ENCODE assay signal across 25 mouse cellular contexts in genomic region chr12:54303746-54304145, GRCm38 (mm10).
A peak's percentile ranks its signal among the peaks of the same experiment; 100 is the strongest.
DNase-seq lines count a peak whose midpoint lies in the region; ATAC-seq and TF ChIP-seq lines count a peak whose summit lies in the region.
"Had no signal": no experiment of that assay in that cellular context is flagged by ENCODE, and none has a peak within 500 bp of the region (broad histone marks: within the 10 kb centered on the region; RNA-seq: fewer than 3 reads in every experiment).

No protein-coding gene starts in this region.

- H3K36me3 ChIP-seq in heart, embryonic 10.5 days: no peaks in the 10 kb centered on the region
- no peaks in the 10 kb centered on the region for H3K36me3 ChIP-seq in midbrain, embryonic 10.5 days
- no peaks in the 10 kb centered on the region for H3K36me3 ChIP-seq in midbrain, embryonic 14.5 days (ENCODE audit: control insufficient read depth, insufficient read depth, low read length)
- no peaks in the 10 kb centered on the region for H3K36me3 ChIP-seq in CH12.LX (replicated peaks in 1 of 2; ENCODE audit: control insufficient read depth in 1 of 2, insufficient read depth in 1 of 2, low read length in 1 of 2)
- H3K36me3 ChIP-seq: forebrain, embryonic 15.5 days; heart, embryonic 12.5 days; heart, embryonic 15.5 days had no signal

- H3K27ac ChIP-seq in heart, embryonic 10.5 days: no peak overlapping the region
- no peak overlapping the region for H3K27ac ChIP-seq in midbrain, embryonic 10.5 days (replicated peaks)
- no peak overlapping the region for H3K27ac ChIP-seq in midbrain, embryonic 14.5 days (replicated peaks; ENCODE audit: low read depth, low read length)
- H3K27ac ChIP-seq in CH12.LX (ENCODE audit: insufficient read depth, low read depth): no peak overlapping the region
- H3K27ac ChIP-seq: forebrain, embryonic 15.5 days; heart, adult 2 months; heart, embryonic 15.5 days; hindbrain, embryonic 14.5 days; hindbrain, postnatal 0 days had no signal

- no peaks in the 10 kb centered on the region for H3K79me2 ChIP-seq in CH12.LX (replicated peaks; ENCODE audit: control insufficient read depth, extremely low read depth, insufficient read depth, poor library complexity, severe bottlenecking)

- no peak for TF ChIP-seq POLR2A in CH12.LX (IDR thresholded peaks at IDR 0.05; ENCODE audit: low read depth, low read length)

- TF ChIP-seq EP300 in CH12.LX (IDR thresholded peaks at IDR 0.05; ENCODE audit: low read length): no peak

- in situ Hi-C loops in CH12.LX (cut with MboI; ENCODE audit: low pct_ligation_motif_present, low pct_unique_long_range_greater_than_20kb, low sequenced_read_pairs): loop anchor here (10.0 to 25.0 kb wide), 3 partner anchors 91 to 184 kb away; partner anchors contain the start of gene Egln3

- no peak overlapping the region for H3K9ac ChIP-seq in midbrain, embryonic 14.5 days (replicated peaks; ENCODE audit: low read length)
- H3K9ac ChIP-seq in CH12.LX (ENCODE audit: insufficient read depth, low read depth): no peak overlapping the region
- H3K9ac ChIP-seq: forebrain, embryonic 15.5 days; heart, embryonic 12.5 days; heart, embryonic 15.5 days; hindbrain, embryonic 14.5 days had no signal

- H3K4me1 ChIP-seq in heart, embryonic 10.5 days: no peaks in the 10 kb centered on the region
- no peaks in the 10 kb centered on the region for H3K4me1 ChIP-seq in midbrain, embryonic 10.5 days
- H3K4me1 ChIP-seq in midbrain, embryonic 14.5 days (ENCODE audit: control insufficient read depth, insufficient read depth, low read length): no peaks in the 10 kb centered on the region
- peaks cover 12 to 44% of the 10 kb centered on the region in 2 experiments for H3K4me1 ChIP-seq in CH12.LX (ENCODE audit: control insufficient read depth in 1 of 2, insufficient read depth in 2 of 2)
- H3K4me1 ChIP-seq: forebrain, embryonic 15.5 days; heart, embryonic 12.5 days; heart, embryonic 15.5 days had no signal

- WGBS in heart, embryonic 10.5 days: 76% methylated on average over 8 of the region's 8 CpGs
- WGBS in midbrain, embryonic 10.5 days: 90% methylated on average over 8 of the region's 8 CpGs
- WGBS in midbrain, embryonic 14.5 days: 86% methylated on average over 8 of the region's 8 CpGs

- H3K27me3 ChIP-seq in heart, embryonic 10.5 days (ENCODE audit: insufficient read depth, poor library complexity, severe bottlenecking): no peaks in the 10 kb centered on the region
- 0 out of 2 replicates have a peak, but pooled peaks cover under 1% of the 10 kb centered on the region for H3K27me3 ChIP-seq in midbrain, embryonic 10.5 days (ENCODE audit: low read depth, poor library complexity, severe bottlenecking)
- H3K27me3 ChIP-seq in midbrain, embryonic 14.5 days (ENCODE audit: control insufficient read depth, insufficient read depth, low read length): no peaks in the 10 kb centered on the region
- no peaks in the 10 kb centered on the region for H3K27me3 ChIP-seq in CH12.LX (replicated peaks)
- H3K27me3 ChIP-seq: forebrain, embryonic 15.5 days; heart, embryonic 12.5 days; heart, embryonic 15.5 days had no signal

- TF ChIP-seq CTCF in CH12.LX (conservative IDR thresholded peaks at IDR 0.05 in 1 of 2, IDR thresholded peaks at IDR 0.05 in 1 of 2; ENCODE audit: low read depth in 2 of 2, low read length in 2 of 2): peak in 1 of 2 experiments; percentile 40; a peak in 2 of 4 replicates

- H3K9me3 ChIP-seq in heart, embryonic 10.5 days: no peaks in the 10 kb centered on the region
- H3K9me3 ChIP-seq in midbrain, embryonic 10.5 days (replicated peaks): no peaks in the 10 kb centered on the region
- no peaks in the 10 kb centered on the region for H3K9me3 ChIP-seq in midbrain, embryonic 14.5 days (ENCODE audit: control insufficient read depth, low read length)
- no peaks in the 10 kb centered on the region for H3K9me3 ChIP-seq in CH12.LX (replicated peaks; ENCODE audit: low read length)
- H3K9me3 ChIP-seq: forebrain, embryonic 15.5 days; heart, embryonic 12.5 days; heart, embryonic 15.5 days had no signal

- no peak overlapping the region for H3K4me2 ChIP-seq in midbrain, embryonic 14.5 days (ENCODE audit: low read length)
- no peak overlapping the region for H3K4me2 ChIP-seq in CH12.LX (ENCODE audit: insufficient read depth, low read depth, poor library complexity, severe bottlenecking)
- H3K4me2 ChIP-seq: forebrain, embryonic 15.5 days; heart, embryonic 12.5 days; heart, embryonic 15.5 days; hindbrain, embryonic 14.5 days had no signal

- DNase-seq in cerebellum, postnatal 14 days: peak; percentile 18 to 29
- DNase-seq in cerebellum, adult 18-20 months: no peak
- DNase-seq in heart, embryonic 10.5 days (ENCODE audit: low spot score): peak; percentile 73
- no peak for DNase-seq in heart, adult 9 months (ENCODE audit: low spot score in 2 of 2)
- DNase-seq in midbrain, embryonic 10.5 days (ENCODE audit: low spot score): peak; percentile 7
- no peak for DNase-seq in midbrain, embryonic 14.5 days
- DNase-seq in CH12.LX (ENCODE audit: extremely low read depth): no peak
- DNase-seq in spleen, postnatal 14 days (ENCODE audit: low spot score in 2 of 2): no peak
- DNase-seq: adrenal gland, adult 8-10 months; adrenal gland, postnatal 25 days; B cell, adult 2 months; cerebellum, adult 11-12 months; cerebellum, adult 9-11 months; gastrocnemius, postnatal 25 days; heart, adult 2 months; heart, postnatal 14 days; heart, postnatal 4 days; kidney, adult 11 months had no signal

- no peak for ATAC-seq in midbrain, embryonic 14.5 days (ENCODE audit: low FRiP score, low TSS enrichment)
- ATAC-seq: activated CD4-positive, CD25-positive, alpha-beta regulatory T cell, adult 4 months; forebrain, embryonic 15.5 days; hindbrain, postnatal 0 days; inflammation-experienced regulatory T-cells, adult 6 months had no signal

- dilution Hi-C loops in CH12.LX (cut with MboI; ENCODE audit: extremely low pct_ligation_motif_present, extremely low pct_unique_long_range_greater_than_20kb, low sequenced_read_pairs): no loop called here

- no peak overlapping the region for H3K4me3 ChIP-seq in heart, embryonic 10.5 days
- H3K4me3 ChIP-seq in midbrain, embryonic 10.5 days: no peak overlapping the region
- H3K4me3 ChIP-seq in midbrain, embryonic 14.5 days (replicated peaks; ENCODE audit: low read depth, low read length): no peak overlapping the region
- H3K4me3 ChIP-seq in CH12.LX (replicated peaks in 1 of 3; ENCODE audit: low read depth in 2 of 3, low read length in 2 of 3, poor library complexity in 1 of 3): no peak overlapping the region
- H3K4me3 ChIP-seq: forebrain, embryonic 15.5 days; heart, adult 2 months; heart, embryonic 12.5 days; heart, embryonic 15.5 days had no signal

- TF ChIP-seq RAD21 in CH12.LX (IDR thresholded peaks at IDR 0.05; ENCODE audit: low read depth, low read length): peak; percentile 33

TF ChIP-seq in CH12.LX, 34 proteins besides CTCF, POLR2A, EP300 and RAD21:
- TF ChIP-seq TBP (conservative IDR thresholded peaks at IDR 0.05; ENCODE audit: low read depth, low read length): no peak
- TF ChIP-seq SMC3 (IDR thresholded peaks at IDR 0.05; ENCODE audit: low read depth, low read length): peak; percentile 43
TF ChIP-seq in CH12.LX: peak in this region for 1.

Comparison
In these comparisons a context has a peak if more than half of its experiments do, and no peak if none do; other contexts are left out.
1. DNase-seq: peak in cerebellum, postnatal 14 days (2 of 2), heart, embryonic 10.5 days (single experiment) and midbrain, embryonic 10.5 days (single experiment); none in cerebellum, adult 18-20 months (0 of 2), heart, adult 9 months (0 of 2), midbrain, embryonic 14.5 days (single experiment), CH12.LX (single experiment) and spleen, postnatal 14 days (0 of 2).